Mouse (Mus musculus) neural tube, embryonic 10.5 days (tissue): ENCODE data around the gene Tm6sf1.
A peak's percentile ranks its signal among the peaks of the same experiment; 100 is the strongest.

ENCODE experiments used
- DNase-seq: peaks from one replicate; pipeline ENCODE4 v3.0.0-alpha.2; 2017; ENCODE audit warnings: low spot score; ENCODE audit errors: extremely low spot score

Gene Tm6sf1

DNA sequence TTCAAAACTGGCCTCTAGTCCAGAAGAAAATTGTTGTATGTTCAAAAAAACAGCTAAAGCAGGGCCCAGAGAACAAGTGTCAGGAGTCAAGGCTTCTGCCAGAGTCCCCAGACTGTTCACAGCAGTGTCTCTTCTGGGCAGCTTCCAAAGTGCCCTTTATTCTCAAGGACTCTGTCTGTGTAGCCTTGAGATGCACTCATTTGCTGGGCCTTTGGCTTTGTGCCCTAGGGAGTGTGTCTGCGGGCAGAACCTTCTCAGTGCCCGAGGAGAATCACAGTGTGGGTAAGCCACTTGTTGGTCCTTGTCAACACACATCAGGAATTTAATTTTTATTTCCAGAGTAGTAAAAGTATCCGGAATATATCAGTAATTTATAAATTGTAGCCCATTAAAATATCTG is 22.8 kb downstream of the Tm6sf1 start:
- no peak for DNase-seq

DNA sequence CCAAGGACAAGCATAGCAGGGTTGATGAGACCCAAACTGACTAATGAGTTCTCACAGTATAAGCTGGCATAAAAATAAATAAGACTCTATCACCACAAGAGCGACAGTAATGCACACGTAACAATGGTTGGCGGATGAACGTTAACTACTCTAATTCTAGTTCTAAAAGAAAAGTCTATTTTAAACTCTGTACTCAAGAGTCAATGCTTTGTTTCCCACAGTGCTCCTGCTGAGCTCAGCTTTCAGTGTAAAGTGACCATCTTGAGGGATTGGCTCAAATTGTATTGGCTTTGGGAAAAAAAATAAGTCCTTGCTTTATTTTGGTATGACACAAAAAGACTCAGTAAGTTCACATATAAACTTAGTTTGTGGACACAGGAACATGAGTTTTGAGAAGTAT is 26.3 kb downstream of the Tm6sf1 start:
- no peak for DNase-seq

DNA sequence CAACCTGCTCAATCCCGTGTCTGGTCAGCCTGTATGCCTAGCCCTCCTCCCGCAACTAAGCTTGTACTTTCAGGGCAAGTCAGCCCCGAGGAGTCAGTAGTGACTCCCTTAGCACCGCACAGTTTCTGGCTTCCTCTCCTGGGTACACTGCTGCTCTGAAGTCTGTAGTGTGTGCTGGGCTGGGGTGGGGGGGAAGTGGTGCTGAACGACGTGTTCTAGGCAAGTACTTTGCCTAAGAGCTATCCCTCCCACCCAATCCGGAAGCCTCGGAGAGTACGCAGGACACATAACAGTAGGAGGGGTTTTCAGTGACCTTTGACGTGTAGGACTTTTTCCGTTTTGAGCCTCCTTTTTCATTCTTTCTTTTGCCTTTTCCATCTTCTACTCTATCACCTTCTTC is 40.6 kb downstream of the Tm6sf1 start:
- DNase-seq: no peak

DNA sequence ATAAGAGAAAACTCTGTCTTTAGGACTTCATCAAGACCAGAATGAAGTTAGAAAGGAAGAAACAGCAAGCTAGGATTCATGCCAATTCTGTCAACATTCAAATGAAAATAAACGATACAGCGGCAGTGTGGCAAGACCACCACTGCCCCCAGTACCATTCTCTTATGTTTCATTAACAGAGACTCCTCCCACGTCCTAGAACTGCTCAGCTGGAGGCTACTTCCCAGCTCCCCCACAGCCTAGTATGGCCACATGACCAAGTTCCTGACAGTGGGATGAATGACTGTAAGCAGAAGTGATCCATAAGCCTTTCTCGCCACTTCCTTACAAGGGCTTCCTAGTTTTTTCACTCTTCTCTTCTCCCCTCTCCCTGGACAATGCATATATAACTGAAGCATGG is 45.3 kb downstream of the Tm6sf1 start:
- no peak for DNase-seq

DNA sequence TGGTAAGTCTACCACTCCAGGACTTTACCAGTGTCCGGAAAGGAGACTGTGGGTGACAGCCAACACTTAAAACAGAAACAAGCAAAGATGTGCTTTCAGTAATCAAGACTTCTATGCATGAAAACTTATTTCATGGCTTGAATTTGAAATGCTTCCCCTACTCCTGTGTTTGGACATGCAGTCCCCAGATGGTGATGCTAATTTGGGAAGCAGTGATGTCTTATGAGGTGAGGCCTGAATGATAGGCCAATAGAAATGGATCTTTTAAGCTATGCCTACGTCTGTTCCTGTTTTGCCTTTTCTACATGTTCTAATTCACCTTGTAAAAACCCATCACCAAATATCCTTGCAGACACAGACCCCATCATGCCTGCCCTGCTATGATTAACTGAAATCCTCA is 46.1 kb downstream of the Tm6sf1 start:
- DNase-seq: no peak

DNA sequence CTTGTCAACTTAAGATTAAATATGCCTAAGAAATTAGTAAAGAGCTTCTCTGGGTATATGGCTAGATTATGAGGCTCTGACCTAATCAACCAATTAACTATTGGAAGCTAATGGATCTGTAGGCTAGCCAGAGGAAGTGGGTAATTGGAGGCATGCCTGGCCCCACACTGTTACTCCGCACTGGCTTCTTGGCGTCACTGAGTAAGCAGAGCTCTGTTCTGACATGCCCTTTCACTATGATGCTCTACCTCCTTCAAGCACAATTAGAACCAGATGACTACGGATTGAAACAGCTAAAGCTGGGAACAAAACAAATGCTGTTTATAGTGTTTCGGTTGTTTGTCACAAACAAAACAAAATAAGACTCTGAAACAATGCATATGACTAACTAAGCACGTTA is 59.5 kb downstream of the Tm6sf1 start:
- DNase-seq: no peak

DNA sequence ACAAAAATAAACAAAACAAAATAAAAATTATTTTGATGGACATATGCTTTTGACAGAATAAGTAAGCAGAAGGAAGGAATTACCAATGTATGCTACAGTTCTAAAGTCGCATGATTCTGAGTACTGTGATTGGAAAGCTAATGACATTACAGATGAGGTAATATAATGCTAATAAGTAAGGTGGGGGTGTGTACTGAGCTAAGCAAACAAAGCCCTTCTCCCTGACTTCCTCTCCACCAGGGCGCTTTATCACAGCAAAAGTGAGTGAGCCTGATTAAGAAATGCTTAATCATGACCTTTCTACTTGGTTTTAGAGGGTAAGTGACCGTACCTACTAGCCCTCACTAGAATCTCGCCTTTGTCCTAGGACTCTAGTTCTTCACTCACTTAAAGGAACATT is 61.5 kb downstream of the Tm6sf1 start:
- DNase-seq: no peak

DNA sequence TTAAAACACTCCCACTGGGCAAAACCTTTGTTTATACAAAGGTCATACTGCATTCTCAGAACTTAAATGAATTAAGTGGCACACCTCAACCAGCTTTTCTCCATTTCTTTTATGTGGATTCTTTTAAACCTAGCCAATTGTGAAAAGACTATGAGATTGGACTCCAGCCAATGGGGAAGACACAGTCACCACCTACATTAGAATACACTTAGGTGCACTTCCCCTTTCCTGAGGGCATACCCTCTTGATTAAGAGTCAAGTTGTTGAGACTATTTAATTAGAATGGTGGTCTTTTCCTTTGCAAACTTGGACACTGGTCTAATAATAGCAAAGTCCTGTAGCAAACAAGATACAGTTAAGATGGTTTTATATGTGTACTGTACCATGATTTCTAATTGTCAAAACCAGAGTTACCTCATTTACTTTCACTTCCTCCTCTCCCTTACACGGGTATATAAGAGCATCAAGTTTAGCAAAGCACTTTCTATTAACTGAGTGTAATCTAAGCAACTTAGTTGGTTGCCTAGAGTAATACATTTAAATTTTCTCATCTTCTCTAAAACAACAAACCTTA is 62.7 kb downstream of the Tm6sf1 start:
- DNase-seq: no peak

DNA sequence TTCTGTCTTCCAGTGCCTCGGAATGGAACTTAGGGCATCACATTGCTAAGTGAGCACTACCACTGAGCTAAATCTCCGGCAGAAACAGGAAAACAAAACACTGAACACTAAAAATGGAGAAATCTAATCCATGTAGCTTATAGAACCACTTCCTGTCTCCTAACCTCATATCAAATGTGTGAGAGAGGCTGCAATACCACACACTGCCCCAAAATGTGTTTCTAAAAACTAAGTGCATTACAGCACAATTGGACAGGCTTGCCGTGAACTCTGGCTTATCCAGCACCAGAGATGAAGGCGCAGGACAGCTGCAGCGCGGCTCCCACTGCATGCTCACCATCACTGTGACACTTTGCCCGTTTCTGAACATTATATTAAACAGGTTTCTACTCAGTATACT is 70.2 kb downstream of the Tm6sf1 start:
- no peak for DNase-seq

DNA sequence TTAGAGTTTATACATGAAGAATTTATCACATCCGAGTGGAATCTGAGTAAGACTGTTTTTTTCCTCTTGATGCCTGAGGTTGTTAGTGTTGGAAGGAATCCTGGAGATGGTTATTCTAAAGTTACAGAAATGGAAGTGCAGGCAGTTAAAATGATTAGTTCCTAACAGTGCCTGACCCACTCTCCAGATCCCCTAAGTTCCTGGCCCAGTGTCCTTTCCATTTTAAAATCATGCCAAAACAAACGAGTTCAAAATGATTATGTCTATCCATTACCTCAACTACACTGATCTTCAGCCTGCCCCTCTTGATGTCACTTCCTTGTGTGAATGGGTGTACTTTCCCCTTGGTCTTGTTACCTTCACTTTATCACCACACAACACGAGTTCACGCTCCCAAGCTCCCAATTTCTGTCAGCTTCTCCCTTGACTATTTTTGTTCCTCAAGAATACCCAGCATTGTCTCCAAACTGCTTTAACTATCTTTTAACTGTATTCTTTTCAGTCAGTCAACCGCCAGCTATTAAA is 73.8 kb downstream of the Tm6sf1 start:
- DNase-seq: no peak

DNA sequence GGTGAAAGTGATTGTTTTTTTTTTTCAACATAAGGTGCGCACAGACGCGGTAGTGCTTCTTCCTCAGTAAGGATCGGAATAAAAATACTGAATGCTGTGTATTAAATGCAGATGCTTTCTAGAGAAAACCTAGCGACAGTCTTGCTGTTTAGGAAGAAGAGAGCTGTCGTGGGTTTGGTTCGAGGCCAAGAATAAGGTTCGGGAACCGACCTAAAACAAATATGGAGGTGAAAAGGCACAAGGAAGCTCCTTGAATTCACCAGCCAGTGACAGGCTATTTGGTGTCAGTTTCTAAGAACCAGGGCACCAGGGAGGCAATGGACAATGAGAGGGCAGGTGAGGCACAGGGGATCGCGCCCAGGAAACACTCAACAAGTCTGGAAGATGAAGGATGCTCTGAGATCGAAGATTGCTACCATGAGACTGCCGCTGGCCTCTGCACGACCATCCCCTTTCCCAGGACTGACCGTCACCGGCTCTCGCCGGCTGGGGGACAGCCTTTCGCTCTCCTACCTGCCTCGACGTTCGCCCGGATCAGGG is 74.3 kb downstream of the Tm6sf1 start:
- DNase-seq: no peak

DNA sequence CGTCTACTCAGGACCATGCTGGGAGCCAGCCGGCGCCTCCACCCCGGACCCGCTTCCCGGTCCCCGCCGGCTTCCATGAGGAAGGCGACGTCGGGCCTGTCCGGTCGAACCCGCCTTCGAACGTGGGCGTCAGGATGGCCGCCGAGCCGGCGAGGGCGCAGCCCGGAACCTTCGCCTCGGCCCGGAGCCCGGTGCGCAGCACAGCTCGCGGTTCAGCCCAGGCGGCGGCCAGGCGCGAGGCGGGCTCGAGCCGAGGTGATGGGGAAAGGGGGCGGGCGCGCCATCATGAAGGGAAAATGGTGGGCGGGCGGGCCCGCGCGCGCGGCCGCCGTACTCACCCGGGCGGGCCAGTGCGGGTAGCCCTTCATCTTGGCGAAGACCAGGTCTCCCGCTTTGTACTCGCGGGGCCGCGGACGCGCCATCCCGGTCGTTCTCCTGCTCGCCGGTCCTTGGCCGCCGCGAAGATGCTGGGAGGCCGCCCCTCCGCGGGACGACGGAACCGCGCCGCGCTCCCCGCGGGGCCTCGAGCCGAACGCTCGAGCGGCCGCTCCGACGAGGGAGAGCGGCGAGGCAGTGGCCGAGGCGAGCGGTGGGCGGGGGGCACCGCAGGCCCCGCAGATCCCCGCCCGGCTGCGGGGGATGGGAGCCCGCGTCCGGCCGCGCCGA is 74.9 kb downstream of the Tm6sf1 start:
- peak; percentile 86 for DNase-seq
